Mouse (Mus musculus) Patski (cell line): ENCODE data around the gene Sbds. TPM values are rescaled to one million over a fixed set of nuclear protein-coding genes. Genes with fewer than 3 reads are reported as not detected.
"Not testable (repeated sequence)": the region's sequence is repeated elsewhere in the genome, so short reads cannot be mapped to it uniquely, and the experiment has no call there.

ENCODE experiments used
- ATAC-seq: fragments of 100-300 bp; one replicate; pipeline ENCODE4 v1.8.0; 2021
- CTCF ChIA-PET: fragments of 350-600 bp; sonication (Branson Sonifier 250); formaldehyde crosslinking; loops from one replicate; lab custom pipeline; 2022; ENCODE audit warnings: inconsistent platforms; lab: Charles Lee
- POLR2A ChIA-PET: fragments of 350-600 bp; sonication (Branson Sonifier 250); formaldehyde crosslinking; loops from one replicate; lab custom pipeline; 2022; ENCODE audit warnings: antibody characterized with exemption, inconsistent platforms; lab: Charles Lee
- DNase-seq: peaks from one replicate; pipeline ENCODE4 v3.0.0-alpha.2; 2011; ENCODE audit warnings: low read depth, low spot score
- H3K27me3 ChIP-seq: fragments of 371-371 bp; one replicate; pipeline ENCODE4 v1.5.1; 2021
- CTCF ChIP-seq: fragments of 100-300 bp; IDR thresholded peaks from one replicate; pipeline ENCODE4 v1.5.1; 2021
- in situ Hi-C: fragments of 300-500 bp; cut with MboI; formaldehyde crosslinking; loops from 3 replicates; pipeline ENCODE4 v1.11.1; 2018; ENCODE audit warnings: low pct_unique_long_range_greater_than_20kb, mixed read lengths
- polyA plus RNA-seq: library from polyadenylated mRNA; unstranded; gene quantifications from one replicate; pipeline ENCODE4 v1.2.3, GENCODE M21; 2021

Gene Sbds
- polyA plus RNA-seq, 1 experiment from 2014 or later = 93.7 TPM

- DNase-seq (no peak), ATAC-seq (no peak)
- in situ Hi-C loops = loop anchor here (25.0 kb wide), 1 partner anchor 751 kb away; the partner anchor contains the start of gene Sfswap
- H3K27me3 ChIP-seq = no peaks in the 10 kb centered on the region
- ChIA-PET POLR2A (no interaction called here), CTCF (interaction anchor here (1.6 to 1.9 kb wide), 2 partner anchors 11 to 18 kb away, joined by 3 to 8 read pairs; no protein-coding TSS in a partner anchor)
- TF ChIP-seq CTCF = peak; percentile 49
Observed at GRCm38 (mm10) chr5:130263454-130263853, 8.1 kb upstream of the Sbds start.

- no peaks in the 10 kb centered on the region for H3K27me3 ChIP-seq
- ChIA-PET POLR2A (interaction anchor here (0.6 kb wide), 1 partner anchor 53 kb away, joined by 3 read pairs; no protein-coding TSS in a partner anchor), CTCF (interaction anchor here (0.8 to 3.5 kb wide), 6 partner anchors 9 to 596 kb away, joined by 3 to 14 read pairs (median 4); no protein-coding TSS in a partner anchor)
- TF ChIP-seq CTCF = peak; percentile 18
- no peak for ATAC-seq
- in situ Hi-C loops = loop anchor here (25.0 kb wide), 1 partner anchor 745 kb away; the partner anchor contains the start of gene Sfswap
- DNase-seq = no peak
Observed at GRCm38 (mm10) chr5:130257303-130257702, 2.0 kb upstream of the Sbds start.

GRCm38 (mm10) chr5:130256678-130257271 is 1.4 kb upstream of the Sbds start:
- ChIA-PET POLR2A (interaction anchor here (0.6 to 1.1 kb wide), 3 partner anchors 10 to 532 kb away, joined by 3 read pairs; no protein-coding TSS in a partner anchor), CTCF (interaction anchor here (0.8 to 3.5 kb wide), 7 partner anchors 8 to 596 kb away, joined by 3 to 14 read pairs (median 4); no protein-coding TSS in a partner anchor)
- H3K27me3 ChIP-seq = no peaks in the 10 kb centered on the region
- ATAC-seq (peak; percentile 94), DNase-seq (peak; percentile 95)
- in situ Hi-C loops = loop anchor here (25.0 kb wide), 1 partner anchor 744 kb away; the partner anchor contains the start of gene Sfswap
- TF ChIP-seq CTCF = no peak

- not testable (repeated sequence) for ATAC-seq, DNase-seq, H3K27me3 ChIP-seq
- ChIA-PET POLR2A (interaction anchor here (0.6 to 1.6 kb wide), 6 partner anchors 9 to 913 kb away, joined by 3 to 8 read pairs (median 4); no protein-coding TSS in a partner anchor), CTCF (interaction anchor here (0.8 to 3.5 kb wide), 8 partner anchors 7 to 597 kb away, joined by 3 to 14 read pairs (median 4); no protein-coding TSS in a partner anchor)
- in situ Hi-C loops = loop anchor here (25.0 kb wide), 1 partner anchor 744 kb away; the partner anchor contains the start of gene Sfswap
- TF ChIP-seq CTCF = peak; percentile 56
Observed at GRCm38 (mm10) chr5:130255799-130256525, 632 bp upstream of the Sbds start.

GRCm38 (mm10) chr5:130254164-130255016 is 940 bp downstream of the Sbds start:
- ATAC-seq (peak; percentile 24), DNase-seq (no peak)
- no peaks in the 10 kb centered on the region for H3K27me3 ChIP-seq
- TF ChIP-seq CTCF = peak; percentile 75
- in situ Hi-C loops = loop anchor here (25.0 kb wide), 1 partner anchor 742 kb away; the partner anchor contains the start of gene Sfswap
- ChIA-PET POLR2A (interaction anchor here (0.7 to 1.6 kb wide), 2 partner anchors 10 kb away, joined by 3 to 4 read pairs; no protein-coding TSS in a partner anchor), CTCF (interaction anchor here (0.9 to 3.5 kb wide), 5 partner anchors 13 to 31 kb away, joined by 3 to 14 read pairs (median 3); no protein-coding TSS in a partner anchor)

- no peak for DNase-seq
- no peaks in the 10 kb centered on the region for H3K27me3 ChIP-seq
- CTCF ChIA-PET = interaction anchor here (1.2 to 1.7 kb wide), 3 partner anchors 9 to 15 kb away, joined by 4 to 5 read pairs (median 4); no protein-coding TSS in a partner anchor
- POLR2A ChIA-PET = interaction anchor here (2.4 kb wide), 1 partner anchor 24 kb away, joined by 6 read pairs; no protein-coding TSS in a partner anchor
- in situ Hi-C loops = no loop called here
- ATAC-seq = no peak
- no peak for TF ChIP-seq CTCF
Observed at GRCm38 (mm10) chr5:130247823-130248222, 7.5 kb downstream of the Sbds start.

GRCm38 (mm10) chr5:130241426-130241825 is 13.9 kb downstream of the Sbds start:
- no peak for TF ChIP-seq CTCF
- DNase-seq = no peak
- no peak for ATAC-seq
- no peaks in the 10 kb centered on the region for H3K27me3 ChIP-seq
- ChIA-PET POLR2A (interaction anchor here (0.6 to 0.9 kb wide), 2 partner anchors 13 to 261 kb away, joined by 4 to 11 read pairs; no protein-coding TSS in a partner anchor), CTCF (interaction anchor here (1.4 kb wide), 1 partner anchor 18 kb away, joined by 3 read pairs; no protein-coding TSS in a partner anchor)
- in situ Hi-C loops = no loop called here

- no peak for DNase-seq
- in situ Hi-C loops = no loop called here
- ATAC-seq = no peak
- TF ChIP-seq CTCF = no peak
- no peaks in the 10 kb centered on the region for H3K27me3 ChIP-seq
- POLR2A ChIA-PET = no interaction called here
- CTCF ChIA-PET = interaction anchor here (1.4 kb wide), 2 partner anchors 13 to 17 kb away, joined by 3 read pairs; no protein-coding TSS in a partner anchor
Observed at GRCm38 (mm10) chr5:130239856-130240255, 15.5 kb downstream of the Sbds start.

GRCm38 (mm10) chr5:130239236-130239635 is 16.1 kb downstream of the Sbds start:
- in situ Hi-C loops = no loop called here
- ChIA-PET CTCF (interaction anchor here (0.8 to 1.4 kb wide), 3 partner anchors 14 to 26 kb away, joined by 3 read pairs; no protein-coding TSS in a partner anchor), POLR2A (interaction anchor here (0.5 to 1.2 kb wide), 3 partner anchors 10 to 513 kb away, joined by 3 to 5 read pairs (median 3); no protein-coding TSS in a partner anchor)
- DNase-seq = no peak
- H3K27me3 ChIP-seq = no peaks in the 10 kb centered on the region
- ATAC-seq = no peak
- no peak for TF ChIP-seq CTCF
